Mouse (Mus musculus) adrenal gland, adult (tissue): ENCODE measurements at regions not wholly inside any gene's neighbourhood (a gene's known extent, or its start where the extent isn't known, plus 50 kb on each side); places are given as distances from the start of the nearest gene placed in this dataset.
A peak's percentile ranks its signal among the peaks of the same experiment; 100 is the strongest.

Source experiments
- DNase-seq, 2 experiments: peaks; one replicate each; pipeline ENCODE4 v3.0.0; 2022 to 2023; ENCODE audit warnings: low spot score in 1 of 2; ENCODE audit not compliant: inconsistent age in 2 of 2

GRCm38 (mm10) chr2:131676736-131677135 is 114.7 kb upstream of the Adra1d start:
- no peak for DNase-seq

DNA sequence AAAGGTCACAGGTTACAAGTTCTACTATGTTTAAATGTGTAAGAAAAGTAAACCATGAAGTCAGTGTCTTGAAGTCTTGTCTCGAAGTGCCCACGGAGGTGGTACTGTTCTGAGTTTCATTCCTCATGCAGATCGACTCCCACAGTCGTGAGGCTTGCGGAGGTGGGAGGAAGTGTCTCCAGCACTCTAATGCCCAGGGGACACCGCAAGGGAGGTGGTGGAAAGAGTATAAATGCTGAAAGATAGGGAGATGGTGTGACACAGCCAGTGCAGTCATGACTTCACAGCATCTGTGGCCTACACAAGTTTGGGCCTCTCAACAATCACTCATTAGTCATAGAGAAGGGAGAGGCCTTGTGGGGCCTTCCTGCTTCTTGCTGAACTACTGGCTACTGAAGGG is 112.8 kb upstream of the Adra1d start:
- DNase-seq, result no peak

DNA sequence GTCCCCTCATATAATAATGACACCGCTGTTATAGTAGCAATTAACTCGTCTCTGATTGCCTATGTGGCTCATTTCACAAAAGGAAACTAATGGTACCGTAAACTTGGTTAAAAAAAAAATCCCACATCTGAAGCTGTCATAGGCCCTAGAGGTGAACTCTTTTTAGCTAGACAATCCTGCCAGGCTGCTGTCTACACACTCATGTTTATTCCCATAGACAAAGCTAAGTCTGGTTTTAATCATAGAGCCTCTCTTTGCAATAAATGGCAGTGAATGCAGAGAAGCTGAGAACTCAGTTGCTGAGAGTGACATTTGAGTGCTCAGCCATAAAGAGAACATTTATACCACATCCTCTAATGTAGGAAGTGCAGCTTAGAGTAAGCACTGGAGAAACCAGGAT is 111.3 kb upstream of the Adra1d start:
- no peak for DNase-seq

DNA sequence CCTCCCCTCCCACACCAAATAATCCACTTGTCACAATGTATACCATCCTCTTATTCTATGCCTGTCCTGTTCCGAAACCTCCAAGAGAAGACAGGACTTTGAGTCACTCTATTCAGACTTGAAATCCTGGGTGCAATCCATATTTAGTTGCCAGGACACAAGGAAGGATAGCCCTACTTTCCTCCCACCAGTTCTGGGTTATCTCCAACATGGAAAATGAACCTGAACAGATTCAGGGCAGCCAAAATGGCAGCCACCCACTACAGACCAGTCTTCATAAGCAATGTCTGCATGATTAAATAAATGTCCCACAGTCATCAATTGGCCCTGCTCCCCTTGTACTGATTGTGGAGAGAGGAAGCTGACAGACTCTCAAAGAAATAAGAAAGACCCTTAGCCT is 110.6 kb upstream of the Adra1d start:
- DNase-seq, result no peak

- no peak for DNase-seq
Observed at GRCm38 (mm10) chr2:131672223-131672622, 110.1 kb upstream of the Adra1d start.

DNA sequence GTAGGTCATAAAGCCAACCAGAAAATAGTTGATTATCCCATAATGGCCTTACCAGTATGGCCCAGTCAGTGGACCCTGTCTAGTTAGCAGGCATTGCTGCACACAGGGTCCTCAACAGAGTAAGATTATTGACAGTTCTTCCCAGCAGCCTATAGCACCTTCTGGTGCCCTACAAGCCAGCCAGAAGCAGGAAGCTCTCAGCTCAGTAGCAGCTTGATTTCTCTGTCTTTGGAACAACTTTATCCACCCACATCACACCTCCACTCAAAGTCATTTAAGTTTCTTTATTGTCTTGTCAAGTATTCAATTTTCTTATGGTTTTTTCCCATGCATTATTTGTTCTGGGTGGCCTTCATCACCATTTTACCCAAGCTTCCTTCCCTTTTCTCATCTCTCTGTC is 108.8 kb upstream of the Adra1d start:
- no peak for DNase-seq

- no peak for DNase-seq
Observed at GRCm38 (mm10) chr2:131667874-131668273, 105.8 kb upstream of the Adra1d start.

- no peak for DNase-seq
Observed at GRCm38 (mm10) chr2:131666841-131667364, 104.8 kb upstream of the Adra1d start.

GRCm38 (mm10) chr2:131664575-131664974 is 102.5 kb upstream of the Adra1d start:
- DNase-seq, result no peak

GRCm38 (mm10) chr2:131663199-131663809 is 101.2 kb upstream of the Adra1d start:
- no peak for DNase-seq

GRCm38 (mm10) chr2:131652197-131652596 is 90.1 kb upstream of the Adra1d start:
- peak in 1 of 2 experiments; percentile 20 for DNase-seq

DNA sequence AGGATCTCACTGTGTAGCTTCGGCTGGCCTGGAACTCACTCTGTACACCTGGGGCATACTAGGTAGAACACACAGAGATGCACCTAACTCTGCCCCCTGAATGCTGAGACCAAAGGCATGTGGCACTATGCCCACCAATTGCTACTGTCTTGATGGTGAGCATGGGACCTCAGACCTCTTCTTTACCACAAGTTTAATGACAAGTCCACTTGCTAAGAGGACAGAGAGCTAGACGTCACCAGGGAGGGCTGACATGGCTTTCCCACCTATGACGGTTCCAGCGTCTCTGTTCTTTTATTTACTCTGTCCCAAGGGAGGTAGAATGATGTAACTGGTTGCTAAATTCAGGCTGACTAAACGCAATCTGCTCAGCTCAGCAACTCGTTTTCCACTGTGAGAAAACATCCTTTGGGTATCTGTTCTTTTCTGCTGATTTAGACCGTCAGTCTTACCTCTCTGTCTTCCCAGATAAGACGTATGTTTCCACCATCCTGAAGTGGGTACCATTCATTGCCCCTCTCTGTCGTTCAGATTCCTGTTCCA is 88.6 kb upstream of the Adra1d start:
- DNase-seq, result no peak

DNA sequence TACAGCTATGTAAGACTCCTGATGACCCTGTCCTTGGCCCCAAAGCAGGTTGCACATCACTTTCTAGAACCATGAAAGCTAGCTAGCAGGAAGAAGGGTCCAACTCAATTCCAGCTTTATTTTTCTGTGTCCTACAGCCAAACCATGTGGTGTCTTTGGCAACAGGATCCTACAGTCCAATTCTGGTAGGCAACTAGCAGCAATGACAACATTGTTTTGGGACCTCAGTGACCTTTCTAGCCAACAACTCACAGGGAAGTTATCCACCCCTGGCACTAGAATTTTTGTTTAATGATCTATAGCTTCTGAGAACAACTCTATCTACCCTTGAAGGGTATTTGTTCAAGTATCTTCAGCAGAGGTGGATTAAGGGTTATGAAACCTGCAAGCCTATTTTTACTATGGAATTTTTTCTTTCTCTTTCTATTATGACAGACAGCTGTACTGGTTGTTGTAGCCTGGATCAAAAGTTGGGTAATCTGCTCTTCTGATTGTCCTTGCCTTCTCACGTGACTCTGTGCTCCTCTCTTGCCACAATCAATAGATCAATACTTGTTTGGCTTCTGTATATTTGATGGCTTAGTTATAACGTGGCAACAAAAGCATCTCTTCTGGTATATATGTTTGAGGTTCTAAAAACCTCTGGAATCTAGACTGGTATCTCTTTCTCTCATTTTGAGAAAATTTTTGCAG is 82.2 kb upstream of the Adra1d start:
- no peak for DNase-seq

GRCm38 (mm10) chr2:131642456-131642855 is 80.4 kb upstream of the Adra1d start:
- no peak for DNase-seq

- no peak for DNase-seq
Observed at GRCm38 (mm10) chr2:131638996-131639605, 77.0 kb upstream of the Adra1d start.

- DNase-seq, result no peak
Observed at GRCm38 (mm10) chr2:131635791-131636190, 73.7 kb upstream of the Adra1d start.

DNA sequence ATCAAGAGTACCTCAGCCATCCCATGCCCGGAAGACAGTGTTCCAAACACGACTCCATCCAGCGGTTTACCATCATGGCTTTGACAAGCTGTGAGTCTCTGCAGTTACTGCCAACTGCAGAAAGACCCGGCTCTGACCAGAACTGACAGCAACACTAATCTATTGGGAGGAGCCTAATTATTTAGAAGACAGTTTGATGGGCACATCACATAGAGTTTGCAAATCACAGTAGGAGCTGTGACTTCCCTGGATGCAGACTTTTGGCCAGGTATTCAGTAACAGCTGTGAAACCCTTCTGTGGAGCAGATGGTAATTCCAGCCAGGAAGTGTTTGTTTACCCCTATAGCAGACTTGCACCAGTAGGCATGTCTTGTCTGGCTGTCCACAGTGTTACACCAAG is 55.8 kb upstream of the Adra1d start:
- DNase-seq, result no peak

GRCm38 (mm10) chr2:131612486-131612885 is 50.4 kb upstream of the Adra1d start:
- no peak for DNase-seq
